Mouse (Mus musculus): Measurements from ENCODE around the gene Pxylp1. TPM values are rescaled to one million over a fixed set of nuclear protein-coding genes. Genes with fewer than 3 reads are reported as not detected.

Pxylp1 gene
- total RNA-seq, 2 experiments from 2014 or later: 16.6 to 27.1 TPM

- ATAC-seq (replicated peaks; ENCODE audit: low FRiP score, poor library complexity, severe bottlenecking): no peak
Observed at GRCm38 (mm10) chr9:96785871-96786342, 106.6 kb downstream of the Pxylp1 start.

- ATAC-seq (replicated peaks; ENCODE audit: low FRiP score, poor library complexity, severe bottlenecking): no peak
Observed at GRCm38 (mm10) chr9:96785187-96785586, 107.3 kb downstream of the Pxylp1 start.

GRCm38 (mm10) chr9:96783667-96784066 lies 108.8 kb downstream of the Pxylp1 start:
- ATAC-seq (replicated peaks; ENCODE audit: low FRiP score, poor library complexity, severe bottlenecking): no peak

- no peak for ATAC-seq (replicated peaks; ENCODE audit: low FRiP score, poor library complexity, severe bottlenecking)
Observed at GRCm38 (mm10) chr9:96783258-96783657, 109.2 kb downstream of the Pxylp1 start.

GRCm38 (mm10) chr9:96782062-96782461 lies 110.4 kb downstream of the Pxylp1 start:
- ATAC-seq (replicated peaks; ENCODE audit: low FRiP score, poor library complexity, severe bottlenecking): no peak

Other genes starting within 250 kb of the Pxylp1 start
- 4.8 and 7.1 TPM in 2 replicates for gene Zbtb38, start 139.8 kb downstream of the Pxylp1 start, total RNA-seq (2015; ENCODE audit: low replicate concordance)
- 4.9 and 6.0 TPM in 2 replicates for gene Zbtb38, start 139.8 kb downstream of the Pxylp1 start, total RNA-seq (2017; ENCODE audit: low replicate concordance)
- gene Spsb4, start 126.2 kb upstream of the Pxylp1 start, total RNA-seq (2015; ENCODE audit: low replicate concordance): 4.4 TPM in 1 of 2 replicates, not detected in the other
- not detected in 2 replicates for gene Spsb4, start 126.2 kb upstream of the Pxylp1 start, total RNA-seq (2017; ENCODE audit: low replicate concordance)
- 22.8 and 30.0 TPM in 2 replicates for gene Slc25a36, start 218.5 kb upstream of the Pxylp1 start, total RNA-seq (2015; ENCODE audit: low replicate concordance)
- 18.1 and 25.8 TPM in 2 replicates for gene Slc25a36, start 218.5 kb upstream of the Pxylp1 start, total RNA-seq (2017; ENCODE audit: low replicate concordance)